Comparison of ENCODE assay signal across 18 mouse cellular contexts in the genomic region with DNA sequence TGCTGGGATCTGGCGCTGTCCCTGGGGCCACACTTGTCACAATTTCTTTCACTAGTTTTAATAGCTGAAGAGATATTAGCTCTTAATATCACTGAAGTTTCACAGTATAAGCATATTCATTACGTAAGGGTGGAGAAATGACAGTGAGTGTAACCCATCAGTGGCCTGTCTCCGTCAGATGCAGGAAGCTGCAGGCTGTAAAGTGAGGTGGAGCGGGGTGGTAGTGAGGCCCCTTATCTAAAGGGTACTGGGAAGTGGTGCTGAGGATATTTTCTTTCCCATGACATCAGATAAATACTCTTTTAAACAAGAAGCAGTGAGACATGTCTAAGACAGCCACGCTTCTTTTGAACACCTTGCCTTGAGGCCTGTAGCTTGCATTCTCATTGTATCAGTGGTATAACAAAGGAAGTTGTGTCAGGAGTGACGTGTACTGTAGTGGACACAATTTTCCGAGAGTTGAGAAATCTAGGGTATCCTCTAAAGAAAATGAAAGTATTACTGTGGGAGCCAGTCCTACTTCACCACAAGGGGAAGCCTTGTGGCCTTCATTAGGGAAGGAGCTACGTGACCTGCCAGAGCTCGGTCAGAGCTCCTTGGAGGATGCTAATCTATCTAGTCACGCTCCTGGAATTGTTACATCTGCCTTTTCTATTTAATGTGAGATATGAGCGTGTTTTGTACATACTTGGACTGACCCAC. TPM values are rescaled to one million over a fixed set of nuclear protein-coding genes. Genes with fewer than 3 reads are reported as not detected.
DNase-seq lines count a peak whose midpoint lies in the region; ATAC-seq and TF ChIP-seq lines count a peak whose summit lies in the region.
"Had no signal": no experiment of that assay in that cellular context is flagged by ENCODE, and none has a peak within 500 bp of the region (broad histone marks: within the 10 kb centered on the region; RNA-seq: fewer than 3 reads in every experiment).

No protein-coding gene starts in this region.

- no peaks in the 10 kb centered on the region for H3K9me3 ChIP-seq in hindbrain, postnatal 0 days (ENCODE audit: low read length)
- H3K9me3 ChIP-seq in hindbrain, embryonic 13.5 days, result no peaks in the 10 kb centered on the region
- H3K9me3 ChIP-seq in midbrain, postnatal 0 days (ENCODE audit: low read length), result no peaks in the 10 kb centered on the region
- H3K9me3 ChIP-seq in midbrain, embryonic 15.5 days, result no peaks in the 10 kb centered on the region
- peaks cover 6% of the 10 kb centered on the region for H3K9me3 ChIP-seq in megakaryocyte, embryonic 14.5 days
- H3K9me3 ChIP-seq: hindbrain, embryonic 12.5 days had no signal

- no peak for ATAC-seq in hindbrain, postnatal 0 days
- no peak for ATAC-seq in hindbrain, embryonic 13.5 days (ENCODE audit: low FRiP score)
- ATAC-seq in midbrain, postnatal 0 days (ENCODE audit: low FRiP score), result no peak
- ATAC-seq in midbrain, embryonic 15.5 days (replicated peaks), result no peak
- ATAC-seq: forebrain, embryonic 14.5 days had no signal

- DNase-seq in hindbrain, postnatal 0 days (ENCODE audit: low spot score), result no peak
- no peak for DNase-seq in midbrain, postnatal 0 days (ENCODE audit: low spot score)
- DNase-seq in thymus, postnatal 10 days (ENCODE audit: low spot score in 2 of 2), result no peak
- DNase-seq in adrenal gland, postnatal 25 days, result no peak
- DNase-seq: adrenal gland, postnatal 14 days; cerebellum, adult 9-11 months; kidney, adult 2 months; kidney, postnatal 25 days; left cerebral cortex, postnatal 4 days; thymus, postnatal 36 days had no signal

- H3K36me3 ChIP-seq in hindbrain, postnatal 0 days (ENCODE audit: insufficient read depth, low read length), result no peaks in the 10 kb centered on the region
- H3K36me3 ChIP-seq in hindbrain, embryonic 13.5 days, result peaks cover 13% of the 10 kb centered on the region
- H3K36me3 ChIP-seq in midbrain, postnatal 0 days (ENCODE audit: insufficient read depth, low read length), result 0 out of 2 replicates have a peak, but pooled peaks cover 4% of the 10 kb centered on the region
- H3K36me3 ChIP-seq in midbrain, embryonic 15.5 days (replicated peaks), result peaks cover 2% of the 10 kb centered on the region; the same call in 1 of the 2 replicates
- H3K36me3 ChIP-seq in megakaryocyte, embryonic 14.5 days (replicated peaks; ENCODE audit: low read length), result peaks cover 51% of the 10 kb centered on the region

- H3K27me3 ChIP-seq in hindbrain, postnatal 0 days (ENCODE audit: insufficient read depth, low read length), result no peaks in the 10 kb centered on the region
- H3K27me3 ChIP-seq in hindbrain, embryonic 13.5 days, result no peaks in the 10 kb centered on the region
- H3K27me3 ChIP-seq in midbrain, postnatal 0 days (ENCODE audit: insufficient read depth, low read length), result no peaks in the 10 kb centered on the region
- H3K27me3 ChIP-seq in midbrain, embryonic 15.5 days (replicated peaks), result no peaks in the 10 kb centered on the region
- no peaks in the 10 kb centered on the region for H3K27me3 ChIP-seq in megakaryocyte, embryonic 14.5 days (replicated peaks)
- H3K27me3 ChIP-seq: heart, embryonic 12.5 days; hindbrain, embryonic 12.5 days had no signal

- no peak overlapping the region for H3K4me2 ChIP-seq in hindbrain, postnatal 0 days (ENCODE audit: low read depth, low read length)
- H3K4me2 ChIP-seq in hindbrain, embryonic 13.5 days, result no peak overlapping the region
- no peak overlapping the region for H3K4me2 ChIP-seq in midbrain, postnatal 0 days (ENCODE audit: low read depth, low read length, poor library complexity, severe bottlenecking)
- no peak overlapping the region for H3K4me2 ChIP-seq in midbrain, embryonic 15.5 days
- H3K4me2 ChIP-seq: heart, embryonic 12.5 days; hindbrain, embryonic 12.5 days had no signal

- WGBS in hindbrain, postnatal 0 days, result 83% methylated on average over 11 of the region's 11 CpGs
- 90% methylated on average over 11 of the region's 11 CpGs for WGBS in hindbrain, embryonic 13.5 days
- WGBS in midbrain, postnatal 0 days, result 88% methylated on average over 11 of the region's 11 CpGs
- WGBS in midbrain, embryonic 15.5 days, result 86% methylated on average over 11 of the region's 11 CpGs

- H3K4me3 ChIP-seq in hindbrain, postnatal 0 days (ENCODE audit: low read length), result no peak overlapping the region
- H3K4me3 ChIP-seq in hindbrain, embryonic 13.5 days, result no peak overlapping the region
- no peak overlapping the region for H3K4me3 ChIP-seq in midbrain, postnatal 0 days (ENCODE audit: low read depth, low read length)
- no peak overlapping the region for H3K4me3 ChIP-seq in midbrain, embryonic 15.5 days
- peak overlapping the region; percentile 69 for H3K4me3 ChIP-seq in megakaryocyte, embryonic 14.5 days (replicated peaks)
- H3K4me3 ChIP-seq: heart, embryonic 12.5 days; hindbrain, embryonic 12.5 days; myocyte had no signal

- H3K27ac ChIP-seq in hindbrain, postnatal 0 days, result no peak overlapping the region
- no peak overlapping the region for H3K27ac ChIP-seq in hindbrain, embryonic 13.5 days
- H3K27ac ChIP-seq in midbrain, postnatal 0 days (ENCODE audit: low read depth, low read length), result no peak overlapping the region
- no peak overlapping the region for H3K27ac ChIP-seq in midbrain, embryonic 15.5 days
- H3K27ac ChIP-seq: hindbrain, embryonic 12.5 days; liver, embryonic 14.5 days had no signal

- peak; percentile 15; the same call in 1 of the 2 replicates for TF ChIP-seq CTCF in hindbrain, postnatal 0 days (IDR thresholded peaks at IDR 0.05; ENCODE audit: low read depth)
- TF ChIP-seq CTCF in midbrain, postnatal 0 days (IDR thresholded peaks at IDR 0.05), result peak; percentile 28

- H3K4me1 ChIP-seq in hindbrain, postnatal 0 days (ENCODE audit: insufficient read depth, low read length), result no peaks in the 10 kb centered on the region
- no peaks in the 10 kb centered on the region for H3K4me1 ChIP-seq in hindbrain, embryonic 13.5 days (replicated peaks)
- no peaks in the 10 kb centered on the region for H3K4me1 ChIP-seq in midbrain, postnatal 0 days (ENCODE audit: insufficient read depth, low read length)
- no peaks in the 10 kb centered on the region for H3K4me1 ChIP-seq in midbrain, embryonic 15.5 days
- peaks cover 27% of the 10 kb centered on the region for H3K4me1 ChIP-seq in megakaryocyte, embryonic 14.5 days
- H3K4me1 ChIP-seq: hindbrain, embryonic 12.5 days had no signal

- no peak overlapping the region for H3K9ac ChIP-seq in hindbrain, postnatal 0 days (replicated peaks; ENCODE audit: low read length)
- no peak overlapping the region for H3K9ac ChIP-seq in hindbrain, embryonic 13.5 days
- H3K9ac ChIP-seq in midbrain, postnatal 0 days (replicated peaks; ENCODE audit: low read length, poor library complexity, severe bottlenecking), result no peak overlapping the region
- no peak overlapping the region for H3K9ac ChIP-seq in midbrain, embryonic 15.5 days
- H3K9ac ChIP-seq: heart, embryonic 12.5 days; hindbrain, embryonic 12.5 days; liver, embryonic 14.5 days had no signal

RNA-seq across cellular contexts. Expression of a gene that starts 28.9 kb away (rescaled TPM):
- 0.22 and 0.42 TPM in 2 replicates for total RNA-seq in hindbrain, postnatal 0 days (2014; rRNA removed)
- polyA plus RNA-seq in hindbrain, postnatal 0 days (2015; fragmentation: Nextera tagmentation; extraction: Ambion mirVana), result 0.39 and 0.45 TPM in 2 replicates
- polyA plus RNA-seq in hindbrain, embryonic 13.5 days (2015; fragmentation: Nextera tagmentation; extraction: Ambion mirVana), result 0.30 and 0.60 TPM in 2 replicates
- 0.33 and 1.5 TPM in 2 replicates for total RNA-seq in midbrain, postnatal 0 days (2014; rRNA removed)
- polyA plus RNA-seq in midbrain, postnatal 0 days (2015; fragmentation: Nextera tagmentation; extraction: Ambion mirVana), result 0.38 and 0.51 TPM in 2 replicates
- 0.41 and 0.52 TPM in 2 replicates for polyA plus RNA-seq in midbrain, embryonic 15.5 days (2015; fragmentation: Nextera tagmentation; extraction: Ambion mirVana)
- polyA plus RNA-seq in megakaryocyte, embryonic 14.5 days (2012; ENCODE audit: insufficient read depth, low replicate concordance), result 0.70 TPM in 1 of 2 replicates, not detected in the other
- total RNA-seq in adrenal gland, postnatal 25 days (2021), result 0.30 TPM in 1 of 2 replicates, not detected in the other
